Mouse (Mus musculus): ENCODE measurements around the gene Taok2. TPM values are rescaled to one million over a fixed set of nuclear protein-coding genes. Genes with fewer than 3 reads are reported as not detected.
"Not testable (repeated sequence)": the region's sequence is repeated elsewhere in the genome, so short reads cannot be mapped to it uniquely, and the experiment has no call there.

The Taok2 gene
- total RNA-seq (2021): 68.8 and 79.4 TPM in 2 replicates
- long read RNA-seq, experiment 1, full-length matches to known transcripts: 12 of 23 reads
- long read RNA-seq, experiment 1, partial matches to known transcripts: 1 of 23 reads
- long read RNA-seq, experiment 1, other reads (novel, unspliced or antisense): 10 of 23 reads
- long read RNA-seq, experiment 2, full-length matches to known transcripts: 6 of 14 reads
- long read RNA-seq, experiment 2, partial matches to known transcripts: 5 of 14 reads
- long read RNA-seq, experiment 2, other reads (novel, unspliced or antisense): 3 of 14 reads

- peak; percentile 99 for DNase-seq
Measured at GRCm38 (mm10) chr7:126884286-126885164, at the start of gene Taok2. TSS of gene Taok2 (minus strand) at chr7:126884703.

GRCm38 (mm10) chr7:126932652-126933051, 48.1 kb upstream of the Taok2 start:
- DNase-seq: no peak

GRCm38 (mm10) chr7:126929046-126929445, 44.5 kb upstream of the Taok2 start:
- peak; percentile 59 for DNase-seq

GRCm38 (mm10) chr7:126928384-126929037, 44.0 kb upstream of the Taok2 start, which contains the start of gene Kctd13:
TSS of gene Kctd13 (plus strand) at chr7:126928879.
- DNase-seq: peak; percentile 97

- DNase-seq: no peak
Measured at GRCm38 (mm10) chr7:126926299-126926698, 41.8 kb upstream of the Taok2 start.

DNA sequence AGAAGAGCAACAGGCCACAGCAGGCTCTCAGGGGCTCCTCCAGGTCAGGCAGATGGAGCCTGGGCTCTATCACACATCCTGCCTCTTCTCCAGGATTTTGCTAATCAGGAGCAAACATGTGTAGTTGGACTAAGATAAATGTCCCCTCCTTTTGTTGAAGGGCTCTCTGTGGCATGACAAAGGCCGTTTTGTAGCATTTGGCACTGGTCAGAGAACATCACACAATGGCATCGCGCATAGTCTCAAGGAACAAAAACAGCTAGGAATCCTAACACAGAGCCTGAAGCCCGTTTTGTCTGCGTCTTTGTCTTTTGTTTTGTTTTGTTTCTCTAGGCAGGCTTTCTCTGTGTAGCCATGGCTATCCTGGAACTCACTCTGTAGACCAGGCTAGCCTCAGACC, 39.5 kb upstream of the Taok2 start:
- no peak for DNase-seq

DNA sequence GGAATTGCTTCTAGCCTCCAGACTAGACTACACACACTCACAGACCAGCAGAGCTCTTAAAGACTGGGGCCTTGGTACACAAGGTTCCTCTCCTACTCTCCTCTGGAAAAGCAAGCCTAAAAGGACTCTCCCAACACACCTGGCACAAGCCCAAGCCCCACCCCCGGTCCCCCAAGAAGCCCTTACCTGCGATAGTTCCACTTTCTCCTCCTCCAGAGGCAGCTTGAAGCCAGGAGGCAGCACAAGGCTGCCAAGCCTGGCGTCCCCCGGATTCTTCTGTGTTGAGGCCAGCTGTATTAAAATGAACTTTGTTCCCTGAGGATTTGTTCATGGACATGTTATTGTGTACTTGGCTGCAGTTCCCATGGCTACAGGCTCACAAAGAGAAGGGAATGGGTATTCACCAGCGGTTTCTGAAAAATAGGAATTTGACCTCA, 38.1 kb upstream of the Taok2 start, which contains the start of gene Tmem219:
Tmem219 (minus strand) TSS at position 294 of the 437 bp plus-strand sequence.
- peak; percentile 58 for DNase-seq

DNA sequence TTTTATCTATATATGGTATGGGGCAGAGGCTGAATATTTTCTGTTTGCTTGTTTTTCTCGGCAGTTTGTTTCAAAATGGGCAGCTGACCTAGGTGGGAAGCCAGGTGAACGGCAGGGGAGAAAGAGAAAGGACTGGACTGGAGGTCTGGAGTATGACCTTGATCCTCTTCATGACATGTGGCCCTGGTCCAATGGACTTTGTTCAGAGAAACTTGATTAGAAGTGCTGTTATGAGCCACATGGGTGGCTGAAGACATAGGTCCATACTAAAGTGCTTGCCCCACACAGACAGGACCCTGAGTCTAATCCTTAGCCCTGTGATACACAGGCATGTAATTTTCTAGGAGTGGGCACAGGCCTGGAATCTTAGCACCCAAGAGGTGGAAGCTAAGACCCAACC, 37.1 kb upstream of the Taok2 start:
- DNase-seq: no peak

- DNase-seq: peak; percentile 37
Measured at GRCm38 (mm10) chr7:126919973-126920372, 35.5 kb upstream of the Taok2 start.

- DNase-seq: peak; percentile 29
Measured at GRCm38 (mm10) chr7:126918356-126918755, 33.9 kb upstream of the Taok2 start.

GRCm38 (mm10) chr7:126914844-126915243, 30.3 kb upstream of the Taok2 start:
- no peak for DNase-seq

GRCm38 (mm10) chr7:126905590-126905989, 21.1 kb upstream of the Taok2 start:
- DNase-seq: no peak

- DNase-seq: not testable (repeated sequence)
Measured at GRCm38 (mm10) chr7:126899781-126900180, 15.3 kb upstream of the Taok2 start.

GRCm38 (mm10) chr7:126898102-126898990, 13.8 kb upstream of the Taok2 start:
- peak; percentile 100 for DNase-seq

DNA sequence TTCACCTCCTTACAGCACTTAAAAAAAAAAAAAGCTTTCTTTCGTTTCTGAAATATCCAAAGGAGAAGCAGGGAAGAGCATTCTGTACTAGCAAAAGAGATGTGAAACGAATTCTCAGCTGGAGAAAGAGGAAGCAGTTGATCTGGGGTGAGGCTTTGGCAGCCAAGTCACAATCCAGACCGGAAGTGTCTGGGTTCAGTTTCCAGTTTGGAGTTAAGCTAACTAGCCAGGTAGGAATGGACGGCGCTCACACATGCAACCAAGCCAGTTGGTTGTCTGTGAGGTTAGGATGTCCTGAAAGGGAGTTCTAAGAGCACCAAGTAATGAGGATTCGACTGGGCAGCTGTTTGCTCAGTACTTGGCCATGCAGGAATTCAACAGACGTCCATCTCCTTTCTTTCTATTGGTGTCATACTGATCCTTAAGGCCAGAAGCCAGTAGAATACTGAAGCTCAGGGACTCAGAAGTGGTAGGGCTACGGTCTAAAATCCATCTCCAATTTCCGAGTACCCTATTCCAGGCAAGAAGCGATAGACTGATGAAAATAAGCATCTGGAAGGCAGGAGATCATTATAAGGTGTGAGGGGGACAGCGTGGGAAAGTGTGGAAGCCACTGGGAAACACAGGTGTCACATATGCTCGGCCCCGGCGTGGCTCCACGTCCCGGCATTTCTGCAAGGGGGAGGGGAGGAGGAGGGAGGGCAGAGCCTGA, 13.0 kb upstream of the Taok2 start:
- no peak for DNase-seq

GRCm38 (mm10) chr7:126896912-126897311, 12.4 kb upstream of the Taok2 start:
- DNase-seq: no peak

DNA sequence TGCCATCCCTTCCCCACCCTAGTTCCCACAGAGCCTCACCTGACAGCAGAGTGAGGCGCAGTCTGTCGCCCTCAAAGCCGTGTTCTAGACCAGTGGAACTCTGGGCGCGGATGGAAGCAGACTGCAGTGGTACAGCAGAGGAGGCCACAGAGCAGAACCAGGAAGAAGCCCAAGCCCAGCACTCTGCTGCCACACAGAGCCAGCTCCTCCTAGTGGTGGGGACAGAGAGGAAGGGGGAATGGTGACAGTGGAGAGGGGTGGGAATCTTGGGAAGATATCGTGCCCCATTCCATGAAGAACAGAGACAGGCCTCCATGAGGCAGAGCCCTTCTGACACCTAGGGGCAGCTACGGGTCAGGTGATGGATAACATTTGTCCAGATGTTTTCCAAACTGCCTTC, 4.3 kb upstream of the Taok2 start:
- peak; percentile 43 for DNase-seq

DNA sequence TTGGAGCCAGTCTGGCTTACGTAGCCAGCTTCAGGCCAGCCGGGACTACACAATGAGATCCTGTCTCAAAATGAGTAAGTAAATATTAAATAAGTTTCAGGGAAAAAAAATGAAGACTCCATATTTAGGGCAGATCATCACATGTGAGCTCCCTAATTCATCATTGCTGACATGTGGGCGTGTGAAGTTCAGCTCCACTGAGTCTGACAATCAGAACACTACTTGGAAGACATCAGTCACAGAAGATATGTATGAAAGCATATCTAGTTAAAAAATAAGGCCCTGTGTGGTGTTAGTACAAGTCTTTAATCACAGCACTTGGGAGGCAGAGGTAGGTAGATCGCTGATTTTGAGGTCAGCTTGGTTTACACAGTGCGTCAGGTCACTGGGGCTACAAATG, 2.8 kb upstream of the Taok2 start:
- DNase-seq: no peak

- no peak for DNase-seq
Measured at GRCm38 (mm10) chr7:126883731-126884181, 747 bp downstream of the Taok2 start.

DNA sequence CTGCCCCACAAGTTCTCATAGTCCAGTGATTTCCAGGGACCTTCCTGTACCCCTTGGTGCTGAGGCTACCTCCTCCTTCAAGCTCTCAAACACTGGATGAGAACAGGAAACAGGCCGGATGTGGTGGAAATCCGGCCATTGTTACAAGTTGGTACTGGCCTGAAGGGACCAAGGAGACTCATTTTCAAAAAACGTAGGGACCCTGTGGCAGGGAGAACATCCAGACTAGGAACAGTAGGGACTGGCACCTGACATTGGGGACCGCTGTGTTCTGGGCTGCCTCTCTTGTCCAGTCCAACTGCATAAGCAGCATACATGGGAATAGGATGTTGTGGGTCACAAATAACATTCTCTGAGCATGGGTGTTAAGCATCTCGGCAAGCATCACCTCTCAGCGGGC, 3.5 kb downstream of the Taok2 start:
- no peak for DNase-seq

DNA sequence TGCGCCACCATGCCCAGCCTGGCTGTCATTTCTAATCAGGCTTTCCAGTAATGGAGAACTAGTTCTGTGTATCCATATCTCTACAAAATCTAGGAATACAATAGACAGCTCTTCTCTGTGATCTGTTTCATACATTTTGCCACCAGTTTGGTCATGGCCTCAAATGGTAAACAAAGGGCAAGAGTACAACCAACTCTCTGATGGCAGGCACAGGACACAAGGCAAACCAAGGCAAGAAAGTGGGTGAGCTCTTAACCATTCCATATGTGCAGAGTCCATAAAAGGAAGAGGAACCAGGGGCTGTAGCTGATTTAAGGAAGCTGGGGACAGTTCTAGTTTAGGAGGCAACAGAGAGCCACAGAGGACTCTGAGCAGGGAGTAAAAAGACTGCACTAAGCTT, 7.3 kb downstream of the Taok2 start:
- no peak for DNase-seq

Measured in adrenal gland, postnatal 14 days (tissue).